Mouse (Mus musculus) MEL (cell line): ENCODE data around the gene Osbp2. TPM values are rescaled to one million over a fixed set of nuclear protein-coding genes. Genes with fewer than 3 reads are reported as not detected.
"Not testable (repeated sequence)": the region's sequence is repeated elsewhere in the genome, so short reads cannot be mapped to it uniquely, and the experiment has no call there.

ENCODE experiments used
- DNase-seq: peaks from one replicate; pipeline ENCODE4 v3.0.0; 2011; ENCODE audit warnings: low read depth, low spot score
- H3K27ac ChIP-seq: 2 replicates; pipeline ENCODE4 v1.5.1; 2012; ENCODE audit warnings: low read depth, mild to moderate bottlenecking, control low read depth, low read length, moderate library complexity; ENCODE audit not compliant: control insufficient read depth
- H3K27me3 ChIP-seq, 2 experiments: fragments of 150-350 bp in 1 of 2; sonication (generic) in 1 of 2; 2 replicates each; pipeline ENCODE4 v1.6.1; 2012; ENCODE audit warnings: low read length in 2 of 2, mild to moderate bottlenecking in 2 of 2, improper control_type of control experiment in 1 of 2, moderate library complexity in 1 of 2; ENCODE audit not compliant: insufficient read depth in 2 of 2, control insufficient read depth in 1 of 2
- H3K36me3 ChIP-seq, 2 experiments: 2 replicates each; pipeline ENCODE4 v1.6.1; 2012 to 2014; ENCODE audit warnings: low read length in 2 of 2, improper control_type of control experiment in 1 of 2, inconsistent platforms in 1 of 2, mild to moderate bottlenecking in 1 of 2; ENCODE audit not compliant: insufficient read depth in 2 of 2, control insufficient read depth in 1 of 2
- H3K4me1 ChIP-seq, 2 experiments: fragments of 150-350 bp in 1 of 2; sonication (generic) in 1 of 2; 2 replicates each; pipeline ENCODE4 v1.6.1; 2012; ENCODE audit warnings: low read length in 2 of 2, improper control_type of control experiment in 1 of 2, mild to moderate bottlenecking in 1 of 2; ENCODE audit not compliant: insufficient read depth in 2 of 2, control insufficient read depth in 1 of 2
- H3K4me3 ChIP-seq, 2 experiments: fragments of 150-350 bp in 1 of 2; sonication (generic) in 1 of 2; 2 replicates each; pipeline ENCODE4 v1.5.1; 2012; ENCODE audit warnings: low read depth in 2 of 2, low read length in 2 of 2, mild to moderate bottlenecking in 2 of 2, moderate library complexity in 2 of 2, control low read depth in 1 of 2, improper control_type of control experiment in 1 of 2; ENCODE audit not compliant: control insufficient read depth in 1 of 2, insufficient read depth in 1 of 2
- H3K79me2 ChIP-seq: 2 replicates; pipeline ENCODE4 v1.6.1; 2012; ENCODE audit warnings: mild to moderate bottlenecking, low read length, moderate library complexity; ENCODE audit not compliant: control insufficient read depth, poor library complexity, insufficient read depth
- H3K9ac ChIP-seq: 2 replicates; pipeline ENCODE4 v1.6.1; 2012; ENCODE audit warnings: low read depth, mild to moderate bottlenecking, control low read depth, low read length, moderate library complexity; ENCODE audit not compliant: control insufficient read depth, poor library complexity, severe bottlenecking
- H3K9me3 ChIP-seq: fragments of 150-350 bp; sonication (generic); replicated peaks from 2 replicates; pipeline ENCODE4 v1.6.1; 2012; ENCODE audit warnings: mild to moderate bottlenecking, low read length, improper control_type of control experiment, moderate library complexity; ENCODE audit not compliant: insufficient read depth
- BHLHE40 ChIP-seq: IDR thresholded peaks from 2 replicates; pipeline ENCODE4 v1.6.1; 2012; ENCODE audit warnings: low read depth, mild to moderate bottlenecking, inconsistent platforms, low read length, improper control_type of control experiment, borderline replicate concordance
- CHD1 ChIP-seq: IDR thresholded peaks from 2 replicates; pipeline ENCODE4 v1.6.1; 2012; ENCODE audit warnings: low read depth, mild to moderate bottlenecking, inconsistent platforms, low read length, improper control_type of control experiment
- CTCF ChIP-seq, 3 experiments: IDR thresholded peaks in 2 of 3; conservative IDR thresholded peaks in 1 of 3; 2 replicates each; pipeline ENCODE4 v1.5.1; 2011 to 2012; ENCODE audit warnings: low read length in 3 of 3, low read depth in 2 of 3, mild to moderate bottlenecking in 2 of 3, improper control_type of control experiment in 1 of 3, inconsistent platforms in 1 of 3, mixed read lengths in 1 of 3, moderate library complexity in 1 of 3; ENCODE audit not compliant: control insufficient read depth in 1 of 3, insufficient read depth in 1 of 3, poor library complexity in 1 of 3, severe bottlenecking in 1 of 3
- ELF1 ChIP-seq: IDR thresholded peaks from 2 replicates; pipeline ENCODE4 v1.6.1; 2014; ENCODE audit warnings: low read depth, mild to moderate bottlenecking, inconsistent platforms, low read length, improper control_type of control experiment, moderate library complexity
- EP300 ChIP-seq, 2 experiments: IDR thresholded peaks; 2 replicates each; pipeline ENCODE4 v1.6.1; 2011; ENCODE audit warnings: improper control_type of control experiment in 2 of 2, low read length in 2 of 2, low read depth in 1 of 2, mild to moderate bottlenecking in 1 of 2
- GATA1 ChIP-seq: IDR thresholded peaks from 2 replicates; pipeline ENCODE4 v1.6.1; 2011; ENCODE audit warnings: low read depth, low read length, improper control_type of control experiment
- KAT2A ChIP-seq: conservative IDR thresholded peaks from 2 replicates; pipeline ENCODE4 v1.6.1; 2012; ENCODE audit warnings: low read depth, low read length, improper control_type of control experiment, inconsistent platforms
- MAX ChIP-seq: IDR thresholded peaks from 2 replicates; pipeline ENCODE4 v1.6.1; 2011; ENCODE audit warnings: low read length, improper control_type of control experiment
- MAZ ChIP-seq: IDR thresholded peaks from 2 replicates; pipeline ENCODE4 v1.6.1; 2012; ENCODE audit warnings: low read depth, mild to moderate bottlenecking, inconsistent platforms, low read length, improper control_type of control experiment
- MXI1 ChIP-seq: IDR thresholded peaks from 2 replicates; pipeline ENCODE4 v1.6.1; 2011; ENCODE audit warnings: mild to moderate bottlenecking, low read depth, low read length, improper control_type of control experiment
- MYC ChIP-seq: IDR thresholded peaks from 2 replicates; pipeline ENCODE4 v1.6.1; 2011; ENCODE audit warnings: low read depth, mild to moderate bottlenecking, low read length, improper control_type of control experiment, moderate library complexity
- NELFE ChIP-seq: IDR thresholded peaks from 2 replicates; pipeline ENCODE4 v1.6.1; 2011; ENCODE audit warnings: low read depth, low read length, improper control_type of control experiment
- RAD21 ChIP-seq: IDR thresholded peaks from 2 replicates; pipeline ENCODE4 v1.6.1; 2011; ENCODE audit warnings: mild to moderate bottlenecking, low read depth, low read length, improper control_type of control experiment
- RCOR1 ChIP-seq: IDR thresholded peaks from 2 replicates; pipeline ENCODE4 v1.6.1; 2012; ENCODE audit warnings: low read depth, mild to moderate bottlenecking, inconsistent platforms, low read length, improper control_type of control experiment
- SIN3A ChIP-seq: IDR thresholded peaks from 2 replicates; pipeline ENCODE4 v1.6.1; 2012; ENCODE audit warnings: low read length, improper control_type of control experiment, inconsistent platforms
- SMC3 ChIP-seq: IDR thresholded peaks from 2 replicates; pipeline ENCODE4 v1.6.1; 2011; ENCODE audit warnings: low read depth, low read length, improper control_type of control experiment
- TAL1 ChIP-seq: IDR thresholded peaks from 2 replicates; pipeline ENCODE4 v1.6.1; 2012; ENCODE audit warnings: mild to moderate bottlenecking, inconsistent platforms, low read length, moderate library complexity, mixed read lengths
- TCF12 ChIP-seq: IDR thresholded peaks from 2 replicates; pipeline ENCODE4 v1.6.1; 2014; ENCODE audit warnings: low read depth, mild to moderate bottlenecking, inconsistent platforms, low read length, improper control_type of control experiment, moderate library complexity
- UBTF ChIP-seq: IDR thresholded peaks from 2 replicates; pipeline ENCODE4 v1.6.1; 2012; ENCODE audit warnings: low read depth, mild to moderate bottlenecking, inconsistent platforms, low read length, improper control_type of control experiment, moderate library complexity, borderline replicate concordance; ENCODE audit not compliant: insufficient read depth
- USF1 ChIP-seq: IDR thresholded peaks from 2 replicates; pipeline ENCODE4 v1.6.1; 2014; ENCODE audit warnings: low read depth, mild to moderate bottlenecking, inconsistent platforms, low read length, improper control_type of control experiment, moderate library complexity
- USF2 ChIP-seq, 2 experiments: IDR thresholded peaks; 2 replicates each; pipeline ENCODE4 v1.6.1; 2011 to 2012; ENCODE audit warnings: improper control_type of control experiment in 2 of 2, low read length in 2 of 2, borderline replicate concordance in 1 of 2, inconsistent platforms in 1 of 2, low read depth in 1 of 2, mild to moderate bottlenecking in 1 of 2; ENCODE audit not compliant: insufficient read depth in 1 of 2
- polyA plus RNA-seq, 2 experiments: library from polyadenylated mRNA; stranded (reverse) in 1 of 2; unstranded in 1 of 2; fragments of >175 nt in 1 of 2; fragments of >200 nt in 1 of 2; gene quantifications; 2 replicates each; pipeline versions ENCODE4 v1.2.1 to v1.2.4; 2012; ENCODE audit warnings: low replicate concordance in 2 of 2, low read depth in 1 of 2; ENCODE audit not compliant: insufficient read length in 2 of 2, insufficient read depth in 1 of 2, missing spikeins in 1 of 2
- total RNA-seq: library from RNA; depleted of rRNA; stranded (reverse); fragments of 300-350 nt; gene quantifications from 2 replicates; pipeline ENCODE4 v1.2.3, GENCODE M21; 2012

Gene Osbp2
- total and polyA plus RNA-seq, 3 experiments: 0.04 TPM; not detected in 2

- peaks cover 9 to 30% of the 10 kb centered on the region in 2 experiments; a peak in 3 of 4 replicates for H3K4me1 ChIP-seq
- peak overlapping the region; percentile 72 to 75 for H3K4me3 ChIP-seq
- no peaks in the 10 kb centered on the region for H3K27me3 ChIP-seq
- DNase-seq: peak; percentile 81
- peak overlapping the region; percentile 74 for H3K9ac ChIP-seq
- H3K36me3 ChIP-seq: peaks cover 0 to 10% of the 10 kb centered on the region in 2 experiments; a peak in 2 of 4 replicates
- H3K9me3 ChIP-seq: no peaks in the 10 kb centered on the region
- peaks cover 17% of the 10 kb centered on the region for H3K79me2 ChIP-seq
- TF ChIP-seq MAX (no peak), RCOR1 (0 out of 2 replicates have a peak, but pooled peaks have one; percentile 18), KAT2A (no peak), MAZ (no peak), TAL1 (peak; percentile 53), MXI1 (peak; percentile 61; the same call in 1 of the 2 replicates), GATA1 (no peak), EP300 (IDR thresholded peaks at IDR 0.05; ENCODE audit: low read depth in 1 of 2, low read length in 2 of 2) (peak in 1 of 2 experiments; percentile 21; a peak in 1 of 4 replicates), CHD1 (no peak)
- H3K27ac ChIP-seq: no peak overlapping the region
Measured at GRCm38 (mm10) chr11:3912100-3912874, 48.6 kb upstream of the Osbp2 start.

GRCm38 (mm10) chr11:3911440-3911839, 47.7 kb upstream of the Osbp2 start:
- not testable (repeated sequence) for H3K9me3 ChIP-seq, H3K27me3 ChIP-seq, DNase-seq, H3K36me3 ChIP-seq
- Histone ChIP-seq H3K4me1 (peaks cover 9 to 30% of the 10 kb centered on the region in 2 experiments; a peak in 3 of 4 replicates), H3K27ac (peak overlapping the region; percentile 8; the same call in 1 of the 2 replicates), H3K79me2 (peaks cover 17% of the 10 kb centered on the region), H3K4me3 (peak overlapping the region; percentile 8 to 12; a peak in 3 of 4 replicates), H3K9ac (peak overlapping the region; percentile 30; the same call in 1 of the 2 replicates)

GRCm38 (mm10) chr11:3910513-3911310, 47.0 kb upstream of the Osbp2 start:
- Histone ChIP-seq H3K79me2 (peaks cover 17% of the 10 kb centered on the region), H3K4me1 (peaks cover 9 to 30% of the 10 kb centered on the region in 2 experiments; a peak in 3 of 4 replicates), H3K9me3 (no peaks in the 10 kb centered on the region), H3K27me3 (no peaks in the 10 kb centered on the region), H3K27ac (peak overlapping the region; percentile 8; the same call in 1 of the 2 replicates), H3K36me3 (peaks cover 0 to 10% of the 10 kb centered on the region in 2 experiments; a peak in 2 of 4 replicates), H3K9ac (peak overlapping the region; percentile 30; the same call in 1 of the 2 replicates), H3K4me3 (peak overlapping the region; percentile 8 to 12; a peak in 3 of 4 replicates)
- peak; percentile 56 for DNase-seq
- no peak for TF ChIP-seq TAL1
- TF ChIP-seq EP300 (IDR thresholded peaks at IDR 0.05; ENCODE audit: low read depth in 1 of 2, low read length in 2 of 2): peak in 1 of 2 experiments; percentile 30; a peak in 1 of 4 replicates
- peak; percentile 13; the same call in 1 of the 2 replicates for TF ChIP-seq SIN3A
- 0 out of 4 replicates have a peak, but pooled peaks of 1 of the 2 experiments have one; percentile 32 for TF ChIP-seq USF2 (IDR thresholded peaks at IDR 0.05; ENCODE audit: borderline replicate concordance in 1 of 2, insufficient read depth in 1 of 2, low read depth in 1 of 2, low read length in 2 of 2)
- TF ChIP-seq TCF12: 0 out of 2 replicates have a peak, but pooled peaks have one; percentile 5
- no peak for TF ChIP-seq RAD21
- no peak for TF ChIP-seq NELFE
- TF ChIP-seq MXI1: peak; percentile 8; the same call in 1 of the 2 replicates
- no peak for TF ChIP-seq UBTF
- peak; percentile 71; the same call in 1 of the 2 replicates for TF ChIP-seq BHLHE40
- TF ChIP-seq SMC3: no peak
- no peak for TF ChIP-seq ELF1
- peak; percentile 81 for TF ChIP-seq MYC
- peak; percentile 84 for TF ChIP-seq USF1
- peak; percentile 12 to 45 (median 37); a peak in 4 of 6 replicates for TF ChIP-seq CTCF (IDR thresholded peaks at IDR 0.05 in 2 of 3, conservative IDR thresholded peaks at IDR 0.05 in 1 of 3; ENCODE audit: control insufficient read depth in 1 of 3, insufficient read depth in 1 of 3, low read depth in 2 of 3, low read length in 3 of 3, poor library complexity in 1 of 3, severe bottlenecking in 1 of 3)
